Mouse (Mus musculus): ENCODE measurements around the gene Dgkb.

DNA sequence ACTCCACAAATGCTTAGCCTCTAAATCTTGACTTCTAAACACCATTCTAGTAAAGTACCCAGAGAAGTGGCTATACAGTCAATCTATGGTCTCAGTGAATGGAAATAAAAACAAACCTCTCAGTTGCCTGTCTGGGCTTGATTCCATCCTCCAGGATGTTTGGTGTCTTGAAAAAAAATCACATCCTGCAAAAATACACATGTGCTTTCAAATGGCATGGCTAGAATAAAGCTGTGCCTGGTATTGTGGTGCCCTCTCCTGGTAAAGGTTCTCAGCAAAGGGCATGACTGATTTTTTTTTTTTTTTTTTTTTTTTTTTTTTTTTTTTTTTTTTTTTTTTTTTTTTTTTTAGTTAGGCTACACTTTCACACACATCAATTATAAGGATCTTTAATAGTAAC lies 306.0 kb downstream of the Dgkb start:
- peak; percentile 66 for TF ChIP-seq CTCF (IDR thresholded peaks at IDR 0.05; ENCODE audit: low read depth)
- no peak for TF ChIP-seq EP300 (optimal IDR thresholded peaks at IDR 0.05)

Measured in stomach, postnatal 0 days (tissue).